Mouse (Mus musculus) lung, postnatal 0 days (tissue): Measurements from ENCODE around the gene Gdf11.

ENCODE experiments used
- CTCF ChIP-seq: IDR thresholded peaks from 2 replicates; pipeline ENCODE4 v1.5.1; 2016; ENCODE audit warnings: antibody characterized with exemption, mild to moderate bottlenecking
- EP300 ChIP-seq: IDR thresholded peaks from 2 replicates; pipeline ENCODE4 v1.6.1; 2016; ENCODE audit warnings: antibody characterized with exemption, mild to moderate bottlenecking, control low read depth

DNA sequence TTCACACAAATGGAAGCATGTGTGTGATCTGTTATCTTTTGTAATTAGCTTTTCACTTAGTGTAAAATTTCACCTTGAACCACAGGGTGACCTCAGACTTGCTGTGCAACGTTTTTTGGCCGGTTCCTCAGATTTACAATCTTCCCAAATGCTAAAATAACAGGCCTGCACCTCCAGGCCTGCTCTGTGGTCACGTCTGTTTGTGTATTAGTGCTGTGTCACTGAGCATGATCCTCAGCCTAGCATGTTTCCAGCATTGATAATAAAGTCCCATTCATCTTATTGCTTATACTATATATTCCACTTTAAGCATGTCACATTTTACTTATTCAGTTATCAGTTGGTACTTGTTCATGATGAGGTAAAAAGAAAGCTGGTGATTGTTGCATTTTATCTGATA lies 41.2 kb downstream of the Gdf11 start:
- TF ChIP-seq CTCF: no peak
- no peak for TF ChIP-seq EP300
